Mouse (Mus musculus): ENCODE measurements around the gene Mlec. TPM values are rescaled to one million over a fixed set of nuclear protein-coding genes. Genes with fewer than 3 reads are reported as not detected.
A peak's percentile ranks its signal among the peaks of the same experiment; 100 is the strongest.
"Not testable (repeated sequence)": the region's sequence is repeated elsewhere in the genome, so short reads cannot be mapped to it uniquely, and the experiment has no call there.

The Mlec gene
- total RNA-seq, 2 experiments from 2014 or later: 92.7 to 96.4 TPM

GRCm38 (mm10) chr5:115149675-115150459 is 8.1 kb downstream of the Mlec start:
- no peak for DNase-seq

DNA sequence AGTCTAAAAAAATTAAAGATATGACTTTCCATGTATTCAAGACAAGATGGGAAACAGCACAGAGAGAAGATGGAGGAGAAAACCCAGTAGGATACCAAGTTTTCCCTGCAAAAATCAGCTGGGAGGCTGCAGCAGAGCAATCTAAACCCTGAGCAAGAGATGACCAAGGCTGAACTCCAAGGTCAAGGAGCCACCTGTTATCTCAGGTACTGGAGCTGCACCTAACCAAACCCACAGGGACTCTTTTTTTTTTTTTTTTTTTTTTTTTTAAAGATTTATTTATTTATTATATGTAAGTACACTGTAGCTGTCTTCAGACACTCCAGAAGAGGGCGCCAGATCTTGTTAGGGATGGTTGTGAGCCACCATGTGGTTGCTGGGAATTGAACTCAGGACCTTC is 9.1 kb downstream of the Mlec start:
- DNase-seq: not testable (repeated sequence)

GRCm38 (mm10) chr5:115148378-115148777 is 9.6 kb downstream of the Mlec start:
- DNase-seq: no peak

- no peak for DNase-seq
Observed at GRCm38 (mm10) chr5:115147388-115147787, 10.6 kb downstream of the Mlec start.

- no peak for DNase-seq
Observed at GRCm38 (mm10) chr5:115146747-115147130, 11.2 kb downstream of the Mlec start.

DNA sequence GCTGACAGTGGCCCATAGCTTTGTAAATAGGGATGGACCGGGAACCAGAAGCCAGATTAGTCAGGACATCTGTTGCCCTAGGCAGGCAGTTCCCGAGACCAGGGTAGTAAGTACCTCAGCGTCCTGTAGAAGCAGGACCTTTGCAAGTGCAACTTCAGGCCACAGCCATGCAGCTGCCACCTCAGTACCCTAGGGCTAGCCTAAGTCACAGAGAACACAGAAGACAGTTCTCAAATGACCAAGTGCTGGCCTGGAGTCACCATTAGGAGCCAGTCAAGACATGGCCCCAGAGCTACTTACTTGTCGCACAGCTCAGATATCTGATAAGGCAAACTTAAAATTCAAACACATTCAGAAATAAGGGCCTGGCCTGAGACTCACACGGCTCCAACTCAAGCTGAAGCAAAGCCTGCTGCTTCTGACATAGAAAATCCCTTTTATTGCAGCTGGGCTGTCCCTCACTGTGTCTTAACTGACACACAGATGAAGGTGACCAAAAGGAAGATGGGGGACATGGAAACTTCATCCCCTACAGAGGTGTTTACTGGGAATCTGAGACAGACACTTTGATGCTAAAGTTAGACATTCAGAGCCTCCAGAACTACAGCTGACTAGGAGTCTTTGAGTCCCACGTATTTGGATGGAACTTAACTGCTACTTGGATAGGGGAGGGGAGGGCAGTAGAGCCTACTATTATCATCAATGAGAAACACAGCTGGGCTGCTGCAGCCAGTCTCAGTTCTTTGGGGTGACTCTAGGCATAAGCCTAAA is 11.8 kb downstream of the Mlec start:
- DNase-seq: no peak

DNA sequence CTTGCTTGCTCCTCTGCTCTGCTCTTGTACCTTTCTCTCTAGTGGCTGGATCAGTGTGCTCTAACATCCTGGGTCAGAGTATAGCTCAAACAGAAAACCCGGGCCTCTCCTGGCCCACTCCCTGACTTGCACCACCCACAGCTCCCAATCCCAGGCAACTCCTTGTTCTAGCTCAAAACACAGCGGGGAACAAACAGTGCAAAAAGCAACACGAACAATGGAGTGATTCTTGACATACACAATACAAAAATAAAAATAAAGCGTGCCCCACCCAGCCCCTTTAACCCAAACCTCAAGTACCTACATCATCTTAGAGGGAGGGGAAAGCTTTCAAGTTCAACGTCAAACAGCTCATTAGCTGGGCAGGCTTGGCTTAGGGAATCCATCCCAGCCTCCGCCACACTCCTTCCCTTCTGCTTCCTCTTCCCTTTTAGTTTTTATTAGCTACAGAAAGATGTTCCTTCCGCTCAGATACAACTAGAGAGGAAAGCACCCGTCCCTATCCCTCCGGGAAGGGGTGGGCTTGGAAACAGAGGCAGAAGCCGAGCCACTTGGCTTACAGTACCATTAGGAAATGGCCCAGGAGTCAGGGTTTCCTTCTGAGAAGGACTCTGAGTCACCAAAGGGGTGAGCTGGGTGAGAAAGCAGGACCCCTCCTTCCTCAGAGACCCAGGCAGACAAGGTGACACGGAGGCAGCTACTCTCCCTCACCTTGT is 12.6 kb downstream of the Mlec start:
- DNase-seq: no peak

DNA sequence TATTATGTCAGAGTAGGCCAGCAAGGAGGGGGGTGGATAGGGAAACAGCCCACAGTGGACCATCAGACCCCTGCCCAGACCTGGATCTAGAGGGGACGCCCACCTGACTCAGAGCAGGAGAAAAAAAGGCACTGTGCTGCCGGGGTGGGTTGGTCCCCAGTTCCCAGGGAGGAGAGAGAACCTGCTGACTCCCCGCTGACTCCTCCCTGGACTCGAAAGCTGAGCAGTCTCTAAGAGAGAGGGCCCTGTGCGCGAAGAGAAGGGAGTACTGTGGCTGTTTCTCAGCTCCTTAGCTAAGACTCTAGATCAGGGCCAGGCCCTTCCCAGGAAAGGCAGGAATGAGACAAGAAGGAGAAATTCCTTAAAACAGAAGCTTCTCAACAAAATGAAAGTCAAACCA is 13.5 kb downstream of the Mlec start:
- no peak for DNase-seq

DNA sequence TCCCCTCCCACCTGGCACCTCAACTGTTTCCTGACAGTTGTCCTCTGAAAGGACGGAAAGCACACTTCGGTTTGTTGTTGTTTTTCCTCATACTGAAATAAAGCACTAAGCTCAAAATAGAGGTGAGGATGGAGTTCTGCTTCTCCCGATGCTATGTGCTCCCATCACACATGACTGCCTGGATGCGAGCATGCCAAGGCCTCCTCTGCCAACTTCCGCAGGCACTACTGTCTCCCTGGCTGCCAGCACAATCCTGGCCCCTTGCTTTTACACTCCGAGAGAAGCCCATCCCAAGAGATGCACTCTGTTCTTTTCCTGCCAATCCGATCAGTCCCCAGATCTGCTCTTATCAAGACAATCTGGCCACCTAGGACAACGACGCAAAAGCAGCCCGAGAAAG is 14.4 kb downstream of the Mlec start:
- DNase-seq: peak; percentile 44 to 53

DNA sequence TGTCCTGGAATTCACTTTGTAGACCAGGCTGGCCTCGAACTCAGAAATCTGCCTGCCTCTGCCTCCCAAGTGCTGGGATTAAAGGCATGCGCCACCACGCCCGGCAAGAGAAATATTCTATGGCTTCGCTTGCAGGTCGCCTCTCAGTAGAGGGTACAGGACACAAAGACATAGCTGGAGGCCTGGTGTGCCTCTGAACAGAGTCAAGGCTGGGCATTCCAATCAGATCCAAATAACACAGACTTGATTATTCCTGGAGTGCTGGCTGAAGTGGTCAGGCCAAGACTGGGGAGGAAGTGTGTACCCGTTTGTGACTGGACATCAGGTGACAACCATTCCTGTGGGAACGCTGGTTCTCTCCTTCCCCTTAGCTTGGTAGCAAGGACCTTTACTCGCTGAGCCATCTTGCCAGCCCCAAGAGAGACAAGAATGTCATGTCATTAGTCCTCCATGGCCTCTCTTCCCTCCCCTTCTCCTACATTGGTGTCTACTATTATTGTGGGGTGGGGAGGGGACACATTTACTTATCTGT is 15.7 kb downstream of the Mlec start:
- no peak for DNase-seq

DNA sequence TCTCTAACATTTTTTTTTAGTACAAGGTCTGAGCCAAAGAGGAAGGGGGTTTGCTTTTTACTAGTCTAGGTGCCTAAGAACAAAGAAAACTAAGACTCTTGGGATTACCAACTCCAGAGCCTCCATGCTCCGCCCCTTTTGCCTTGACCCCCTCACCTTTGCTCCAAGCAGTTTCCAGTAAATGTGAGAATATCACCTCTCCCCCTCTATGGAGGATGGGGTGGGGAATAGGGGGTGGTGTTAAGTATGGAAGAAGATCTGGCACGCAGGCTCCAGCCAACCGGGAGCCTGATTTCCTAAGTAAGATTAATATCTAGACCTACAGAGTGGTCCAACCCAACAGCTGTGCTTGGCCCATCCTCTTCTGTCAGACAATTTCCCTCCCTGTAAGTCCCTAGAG is 17.3 kb downstream of the Mlec start:
- DNase-seq: no peak

GRCm38 (mm10) chr5:115139124-115139523 is 18.9 kb downstream of the Mlec start:
- DNase-seq: no peak

GRCm38 (mm10) chr5:115134234-115135165 is 23.5 kb downstream of the Mlec start, which contains the start of gene Unc119b:
Unc119b (minus strand) TSS chr5:115134975.
- peak; percentile 86 to 89 for DNase-seq

- no peak for DNase-seq
Observed at GRCm38 (mm10) chr5:115133358-115134066, 24.5 kb downstream of the Mlec start.

DNA sequence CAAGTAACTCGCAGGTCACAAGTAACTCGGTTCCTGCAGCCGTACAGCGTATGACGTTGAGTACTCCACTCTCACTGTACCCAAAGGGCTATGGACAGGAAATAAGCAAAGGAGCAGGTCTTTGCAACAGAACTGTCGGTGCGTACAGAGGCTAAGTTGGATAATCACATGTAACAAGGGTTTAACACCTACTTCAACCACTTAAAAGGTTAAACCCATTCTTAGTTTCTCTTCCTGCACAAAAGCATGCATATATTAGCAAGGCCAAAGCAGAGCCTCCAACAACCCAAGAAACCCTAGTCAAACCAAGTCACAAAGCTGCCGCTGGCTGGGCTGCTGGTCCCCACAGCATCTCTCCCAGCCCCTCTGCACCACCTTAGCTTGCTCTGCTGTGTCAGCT is 25.5 kb downstream of the Mlec start:
- no peak for DNase-seq

DNA sequence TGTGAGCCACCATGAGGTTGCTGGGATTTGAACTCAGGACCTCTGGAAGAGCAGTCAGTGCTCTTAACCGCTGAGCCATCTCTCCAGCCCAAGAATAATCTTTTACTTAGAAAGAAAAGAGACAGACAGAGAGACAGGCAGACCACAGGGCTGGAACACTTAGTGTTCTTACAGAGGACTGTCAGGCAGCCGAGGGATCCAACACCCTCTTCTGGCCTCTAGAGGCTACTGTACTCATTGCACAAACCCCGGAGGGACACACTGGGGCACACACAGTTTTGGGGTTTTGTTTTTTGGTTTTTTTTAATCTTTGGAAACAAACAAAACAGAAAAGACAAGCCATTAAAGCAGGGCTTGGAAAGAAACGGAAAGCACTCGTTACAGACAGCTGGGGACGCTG is 28.7 kb downstream of the Mlec start:
- DNase-seq: no peak

- DNase-seq: no peak
Observed at GRCm38 (mm10) chr5:115127421-115128179, 30.4 kb downstream of the Mlec start.

DNA sequence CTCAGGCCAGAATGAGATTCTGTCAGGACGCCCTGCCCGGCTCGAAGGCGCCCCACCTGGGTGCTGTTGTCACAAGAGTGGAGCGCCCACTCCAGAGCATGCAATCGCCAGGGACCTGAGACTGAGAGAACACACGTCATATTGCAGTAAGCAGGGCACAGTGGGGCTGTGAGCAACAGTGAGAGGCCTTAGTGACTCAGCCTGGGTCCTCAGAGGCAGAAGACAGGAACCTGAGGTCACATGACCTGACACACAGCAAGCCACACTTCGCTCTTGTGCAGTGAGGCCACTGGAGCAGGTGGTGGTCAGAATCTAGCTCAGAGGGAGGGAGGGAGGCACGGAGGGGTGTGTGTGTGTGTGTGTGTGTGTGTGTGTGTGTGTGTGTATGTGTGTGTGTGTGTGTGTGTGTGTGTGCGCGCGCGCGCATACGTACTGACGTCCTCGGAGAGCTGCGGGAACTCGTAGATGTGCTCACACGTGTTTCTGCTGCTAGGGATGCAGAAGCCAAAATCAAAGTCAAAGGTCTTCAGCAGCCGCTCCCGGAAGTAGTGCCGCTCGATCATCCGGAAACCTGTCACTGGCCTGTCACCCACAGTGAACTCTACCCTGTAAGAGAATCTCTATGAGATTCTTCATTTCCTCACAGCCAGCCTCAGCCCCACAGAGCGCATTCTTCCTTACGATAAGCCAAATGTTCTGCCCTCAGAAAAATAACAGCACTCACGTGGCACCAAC is 31.2 kb downstream of the Mlec start:
- no peak for DNase-seq

GRCm38 (mm10) chr5:115125211-115125871 is 32.6 kb downstream of the Mlec start:
- peak; percentile 84 to 86 for DNase-seq
